Mouse (Mus musculus) hindbrain, embryonic 11.5 days (tissue): ENCODE measurements around the gene Klhl8. TPM values are rescaled to one million over a fixed set of nuclear protein-coding genes. Genes with fewer than 3 reads are reported as not detected.
"Not testable (repeated sequence)": the region's sequence is repeated elsewhere in the genome, so short reads cannot be mapped to it uniquely, and the experiment has no call there.

Source experiments
- ATAC-seq: fragments of 200-750 bp; cut with Nextera tagmentation; 2 replicates; pipeline ENCODE4 v1.8.0; 2017; ENCODE audit warnings: mild to moderate bottlenecking, moderate TSS enrichment, moderate library complexity; ENCODE audit not compliant: low FRiP score
- DNase-seq: peaks from one replicate; pipeline ENCODE4 v3.0.0-alpha.2; 2015; ENCODE audit warnings: low spot score
- H3K27ac ChIP-seq: fragments of 300-500 bp; sonication (generic); 2 replicates; pipeline ENCODE4 v1.5.1; 2014; ENCODE audit warnings: mild to moderate bottlenecking, low read depth, low read length
- H3K27me3 ChIP-seq: fragments of 300-500 bp; sonication (generic); 2 replicates; pipeline ENCODE4 v1.6.1; 2014; ENCODE audit warnings: mild to moderate bottlenecking, low read length, moderate library complexity, mixed read lengths; ENCODE audit not compliant: control insufficient read depth, insufficient read depth
- H3K36me3 ChIP-seq: fragments of 300-500 bp; sonication (generic); 2 replicates; pipeline ENCODE4 v1.6.1; 2014; ENCODE audit warnings: mild to moderate bottlenecking, low read length, moderate library complexity, mixed read lengths; ENCODE audit not compliant: control insufficient read depth, insufficient read depth
- H3K4me1 ChIP-seq: fragments of 300-500 bp; sonication (generic); replicated peaks from 2 replicates; pipeline ENCODE4 v1.6.1; 2014; ENCODE audit warnings: low read length, mixed read lengths; ENCODE audit not compliant: control insufficient read depth, insufficient read depth
- H3K4me2 ChIP-seq: fragments of 300-500 bp; sonication (generic); replicated peaks from 2 replicates; pipeline ENCODE4 v1.6.1; 2014; ENCODE audit warnings: mild to moderate bottlenecking, low read depth, low read length
- H3K4me3 ChIP-seq: fragments of 300-500 bp; sonication (generic); 2 replicates; pipeline ENCODE4 v1.5.1; 2014; ENCODE audit warnings: low read depth, low read length
- H3K9ac ChIP-seq: fragments of 300-500 bp; sonication (generic); 2 replicates; pipeline ENCODE4 v1.6.1; 2014; ENCODE audit warnings: low read depth, low read length
- H3K9me3 ChIP-seq: fragments of 300-500 bp; sonication (generic); 2 replicates; pipeline ENCODE4 v1.6.1; 2016; ENCODE audit warnings: low read length; ENCODE audit not compliant: control insufficient read depth
- WGBS: fragments of 180-500 bp; shearing (Covaris S2); extraction: QIAGEN DNeasy Blood & Tissue Kit; methylation state at CpG from one replicate; pipeline ENCODE4 v1.1.7; 2014; 5-methylcytosine and 5-hydroxymethylcytosine counted together
- polyA plus RNA-seq: library from polyadenylated mRNA; unstranded; fragments of >200 nt; fragmentation: Nextera tagmentation; extraction: Ambion mirVana; gene quantifications from 2 replicates; pipeline ENCODE4 v1.2.1, GENCODE M21; 2014

Klhl8 gene
- polyA plus RNA-seq, 1 experiment from 2014 or later, result 15.6 TPM

- no peaks in the 10 kb centered on the region for H3K36me3 ChIP-seq
- DNase-seq, result peak; percentile 70
- 48% methylated on average over 14 of the region's 14 CpGs for WGBS
- no peak overlapping the region for H3K9ac ChIP-seq
- H3K4me3 ChIP-seq, result no peak overlapping the region
- ATAC-seq, result peak; percentile 48; the same call in 1 of the 2 replicates
- no peaks in the 10 kb centered on the region; the same call in 1 of the 2 replicates for H3K4me1 ChIP-seq
- H3K27me3 ChIP-seq, result peaks cover 11% of the 10 kb centered on the region; the same call in 1 of the 2 replicates
- H3K9me3 ChIP-seq, result no peaks in the 10 kb centered on the region
- H3K4me2 ChIP-seq, result no peak overlapping the region
- H3K27ac ChIP-seq, result peak overlapping the region; percentile 42; the same call in 1 of the 2 replicates
These were observed 26.0 kb upstream of the Klhl8 start for GRCm38 (mm10) chr5:103936906-103937589.

- not testable (repeated sequence) for H3K4me1 ChIP-seq, H3K4me2 ChIP-seq, H3K27me3 ChIP-seq, H3K9me3 ChIP-seq, H3K9ac ChIP-seq, H3K36me3 ChIP-seq, H3K4me3 ChIP-seq, DNase-seq, ATAC-seq, H3K27ac ChIP-seq
These were observed 20.9 kb upstream of the Klhl8 start for GRCm38 (mm10) chr5:103931924-103932323.

GRCm38 (mm10) chr5:103930511-103930910 is 19.5 kb upstream of the Klhl8 start:
- Histone ChIP-seq H3K9ac (no peak overlapping the region), H3K4me1 (no peaks in the 10 kb centered on the region), H3K9me3 (no peaks in the 10 kb centered on the region), H3K4me2 (no peak overlapping the region), H3K27ac (no peak overlapping the region), H3K27me3 (no peaks in the 10 kb centered on the region), H3K4me3 (no peak overlapping the region), H3K36me3 (no peaks in the 10 kb centered on the region)
- 77% methylated on average over 5 of the region's 5 CpGs for WGBS
- ATAC-seq, result no peak
- no peak for DNase-seq

- no peaks in the 10 kb centered on the region for H3K4me1 ChIP-seq
- no peak for DNase-seq
- H3K27ac ChIP-seq, result no peak overlapping the region
- H3K9me3 ChIP-seq, result no peaks in the 10 kb centered on the region
- no peak overlapping the region for H3K9ac ChIP-seq
- 91% methylated on average over 7 of the region's 7 CpGs for WGBS
- H3K4me3 ChIP-seq, result no peak overlapping the region
- no peaks in the 10 kb centered on the region for H3K36me3 ChIP-seq
- no peak for ATAC-seq
- H3K4me2 ChIP-seq, result no peak overlapping the region
- H3K27me3 ChIP-seq, result no peaks in the 10 kb centered on the region
These were observed 17.1 kb upstream of the Klhl8 start for GRCm38 (mm10) chr5:103928196-103928550.

- Histone ChIP-seq H3K4me2 (no peak overlapping the region), H3K9ac (no peak overlapping the region), H3K4me1 (no peaks in the 10 kb centered on the region), H3K36me3 (no peaks in the 10 kb centered on the region), H3K27me3 (no peaks in the 10 kb centered on the region), H3K27ac (no peak overlapping the region), H3K4me3 (no peak overlapping the region), H3K9me3 (no peaks in the 10 kb centered on the region)
- ATAC-seq (peak; percentile 45; the same call in 1 of the 2 replicates), DNase-seq (peak; percentile 97)
- WGBS, result 31% methylated on average over 27 of the region's 27 CpGs
These were observed 16.6 kb upstream of the Klhl8 start for GRCm38 (mm10) chr5:103927429-103928195.

GRCm38 (mm10) chr5:103926398-103926797 is 15.3 kb upstream of the Klhl8 start:
- DNase-seq (peak; percentile 55), ATAC-seq (no peak)
- H3K36me3 ChIP-seq, result no peaks in the 10 kb centered on the region
- H3K27ac ChIP-seq, result no peak overlapping the region
- no peak overlapping the region for H3K4me2 ChIP-seq
- WGBS, result 69% methylated on average over 12 of the region's 12 CpGs
- H3K9me3 ChIP-seq, result no peaks in the 10 kb centered on the region
- H3K4me3 ChIP-seq, result no peak overlapping the region
- no peaks in the 10 kb centered on the region for H3K4me1 ChIP-seq
- no peak overlapping the region for H3K9ac ChIP-seq
- no peaks in the 10 kb centered on the region for H3K27me3 ChIP-seq

- no peak for ATAC-seq
- no peak overlapping the region for H3K9ac ChIP-seq
- H3K4me1 ChIP-seq, result no peaks in the 10 kb centered on the region
These were observed 12.7 kb upstream of the Klhl8 start for GRCm38 (mm10) chr5:103923755-103924154.

GRCm38 (mm10) chr5:103923101-103923500 is 12.0 kb upstream of the Klhl8 start:
- Histone ChIP-seq H3K4me3 (no peak overlapping the region), H3K27me3 (no peaks in the 10 kb centered on the region), H3K4me2 (no peak overlapping the region), H3K27ac (no peak overlapping the region), H3K36me3 (no peaks in the 10 kb centered on the region), H3K9ac (no peak overlapping the region), H3K9me3 (no peaks in the 10 kb centered on the region), H3K4me1 (no peaks in the 10 kb centered on the region)
- 80% methylated on average over 6 of the region's 6 CpGs for WGBS
- no peak for ATAC-seq
- no peak for DNase-seq

More at GRCm38 (mm10) chr5:103923755-103924154, 12.7 kb upstream of the Klhl8 start:
- H3K4me2 ChIP-seq, result no peak overlapping the region
- no peak overlapping the region for H3K27ac ChIP-seq
- no peaks in the 10 kb centered on the region for H3K27me3 ChIP-seq
- no peak for DNase-seq
- no peak overlapping the region for H3K4me3 ChIP-seq
- H3K9me3 ChIP-seq, result no peaks in the 10 kb centered on the region
- WGBS, result 85% methylated on average over 2 of the region's 2 CpGs
- H3K36me3 ChIP-seq, result no peaks in the 10 kb centered on the region

GRCm38 (mm10) chr5:103922436-103922835 is 11.4 kb upstream of the Klhl8 start:
- DNase-seq, result no peak
- Histone ChIP-seq H3K27me3 (no peaks in the 10 kb centered on the region), H3K36me3 (no peaks in the 10 kb centered on the region), H3K4me2 (no peak overlapping the region), H3K4me3 (no peak overlapping the region), H3K9me3 (no peaks in the 10 kb centered on the region), H3K9ac (no peak overlapping the region), H3K4me1 (no peaks in the 10 kb centered on the region), H3K27ac (no peak overlapping the region)
- 80% methylated on average over 5 of the region's 5 CpGs for WGBS
- no peak for ATAC-seq
